Mouse (Mus musculus) CH12.LX (cell line): ENCODE results near the gene Isyna1.

Experiments used
- CTCF ChIP-seq, 2 experiments: IDR thresholded peaks in 1 of 2; conservative IDR thresholded peaks in 1 of 2; 2 replicates each; pipeline ENCODE4 v1.5.1; 2011 to 2012; ENCODE audit warnings: low read depth in 2 of 2, low read length in 2 of 2, improper control_type of control experiment in 1 of 2, inconsistent platforms in 1 of 2, mild to moderate bottlenecking in 1 of 2, moderate library complexity in 1 of 2
- E2F4 ChIP-seq: IDR thresholded peaks from 2 replicates; pipeline ENCODE4 v1.6.1; 2011; ENCODE audit warnings: low read depth, low read length, improper control_type of control experiment; ENCODE audit not compliant: insufficient replicate concordance
- EP300 ChIP-seq: IDR thresholded peaks from 2 replicates; pipeline ENCODE4 v1.6.1; 2011; ENCODE audit warnings: low read length, improper control_type of control experiment
- KAT2A ChIP-seq: IDR thresholded peaks from 2 replicates; pipeline ENCODE4 v1.6.1; 2012; ENCODE audit warnings: low read length, improper control_type of control experiment, inconsistent platforms; ENCODE audit not compliant: insufficient replicate concordance
- MAFK ChIP-seq: IDR thresholded peaks from 2 replicates; pipeline ENCODE4 v1.6.1; 2011; ENCODE audit warnings: low read length, improper control_type of control experiment; ENCODE audit not compliant: insufficient replicate concordance
- MAX ChIP-seq: IDR thresholded peaks from 2 replicates; pipeline ENCODE4 v1.6.1; 2011; ENCODE audit warnings: low read length, improper control_type of control experiment
- POLR2A ChIP-seq: IDR thresholded peaks from 2 replicates; pipeline ENCODE4 v1.6.1; 2011; ENCODE audit warnings: low read depth, mild to moderate bottlenecking, improper control_type of control experiment, low read length
- POLR2AphosphoS2 ChIP-seq: IDR thresholded peaks from 2 replicates; pipeline ENCODE4 v1.6.1; 2011; ENCODE audit warnings: low read depth, low read length, improper control_type of control experiment
- RCOR1 ChIP-seq: conservative IDR thresholded peaks from 2 replicates; pipeline ENCODE4 v1.6.1; 2012; ENCODE audit warnings: low read depth, mild to moderate bottlenecking, inconsistent platforms, low read length, improper control_type of control experiment
- SIN3A ChIP-seq: IDR thresholded peaks from 2 replicates; pipeline ENCODE4 v1.6.1; 2012; ENCODE audit warnings: low read length, improper control_type of control experiment, inconsistent platforms
- USF1 ChIP-seq: IDR thresholded peaks from 2 replicates; pipeline ENCODE4 v1.6.1; 2014; ENCODE audit warnings: low read depth, mild to moderate bottlenecking, inconsistent platforms, low read length, improper control_type of control experiment
- ZC3H11A ChIP-seq: IDR thresholded peaks from 2 replicates; pipeline ENCODE4 v1.6.1; 2012; ENCODE audit warnings: low read depth, mild to moderate bottlenecking, inconsistent platforms, low read length, improper control_type of control experiment
- ZKSCAN1 ChIP-seq: IDR thresholded peaks from 2 replicates; pipeline ENCODE4 v1.6.1; 2012; ENCODE audit warnings: low read depth, inconsistent platforms, low read length, improper control_type of control experiment, borderline replicate concordance
- ZNF384 ChIP-seq: IDR thresholded peaks from 2 replicates; pipeline ENCODE4 v1.6.1; 2012; ENCODE audit warnings: low read depth, low read length, improper control_type of control experiment, inconsistent platforms

DNA sequence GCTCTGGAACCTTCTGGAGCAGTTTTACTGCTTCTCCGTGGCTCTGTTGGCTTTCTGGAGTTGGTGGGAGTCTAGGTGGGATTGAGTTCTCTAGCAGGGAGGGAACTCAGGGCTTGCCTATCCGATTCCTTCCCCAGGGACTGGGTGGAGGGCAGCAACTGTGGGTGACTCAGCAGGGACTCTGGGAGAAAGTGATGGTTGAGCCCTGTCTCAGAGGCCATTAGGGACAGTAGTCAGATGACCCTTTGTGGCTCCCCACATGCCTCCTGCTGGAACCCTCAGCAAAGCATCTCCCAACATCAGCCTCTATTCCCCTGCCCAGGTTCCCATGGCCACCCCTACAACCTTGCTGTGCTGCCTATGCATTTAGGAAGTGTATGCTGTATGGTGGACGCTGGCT lies 48.8 kb downstream of the Isyna1 start:
- TF ChIP-seq KAT2A (no peak), EP300 (no peak), RCOR1 (no peak), CTCF (conservative IDR thresholded peaks at IDR 0.05 in 1 of 2, IDR thresholded peaks at IDR 0.05 in 1 of 2; ENCODE audit: low read depth in 2 of 2, low read length in 2 of 2) (no peak), POLR2A (no peak), MAFK (no peak), USF1 (no peak), POLR2AphosphoS2 (no peak), ZKSCAN1 (no peak), ZNF384 (no peak), MAX (no peak), SIN3A (no peak), E2F4 (no peak), ZC3H11A (no peak)
